Mouse (Mus musculus) cerebellum, adult 2 months (tissue): ENCODE results near the gene Zfx. TPM values are rescaled to one million over a fixed set of nuclear protein-coding genes. Genes with fewer than 3 reads are reported as not detected.

Experiments
- DNase-seq, 2 experiments: peaks; one replicate each; pipeline ENCODE4 v3.0.0; 2021
- H3K27ac ChIP-seq: fragments of 200-500 bp; 2 replicates; pipeline ENCODE4 v1.5.1; 2012; ENCODE audit warnings: low read length, control low read depth, inconsistent platforms; ENCODE audit not compliant: insufficient read depth
- H3K27me3 ChIP-seq: fragments of 200-500 bp; 2 replicates; pipeline ENCODE4 v1.6.1; 2012; ENCODE audit warnings: inconsistent platforms, mild to moderate bottlenecking, low read length, moderate library complexity; ENCODE audit not compliant: control insufficient read depth, insufficient read depth
- H3K4me1 ChIP-seq: fragments of 200-500 bp; 2 replicates; pipeline ENCODE4 v1.6.1; 2011; ENCODE audit warnings: low read length; ENCODE audit not compliant: control insufficient read depth, insufficient read depth
- H3K4me3 ChIP-seq: fragments of 200-500 bp; replicated peaks from 2 replicates; pipeline ENCODE3; 2011; ENCODE audit warnings: mild to moderate bottlenecking, low read depth, low read length, control low read depth; ENCODE audit not compliant: insufficient read depth
- CTCF ChIP-seq: fragments of 200-500 bp; IDR thresholded peaks from 2 replicates; pipeline ENCODE4 v1.5.1; 2011; ENCODE audit warnings: low read depth, mild to moderate bottlenecking, control low read depth, low read length, moderate library complexity, borderline replicate concordance; ENCODE audit not compliant: insufficient read depth
- POLR2A ChIP-seq: fragments of 200-500 bp; IDR thresholded peaks from 2 replicates; pipeline ENCODE4 v1.6.1; 2011; ENCODE audit warnings: low read length, control low read depth, borderline replicate concordance; ENCODE audit not compliant: insufficient read depth
- WGBS: fragments of 180-500 bp; shearing (Covaris S2); methylation state at CpG from one replicate; pipeline ENCODE4 v1.1.7; 2018; 5-methylcytosine and 5-hydroxymethylcytosine counted together
- polyA plus RNA-seq: library from polyadenylated mRNA; depleted of rRNA; stranded (reverse); fragments of >200 nt; gene quantifications from 2 replicates; pipeline ENCODE4 v1.2.3, GENCODE M21; 2012

The Zfx gene
- polyA plus RNA-seq, 1 experiment: 12.4 TPM

GRCm38 (mm10) chrX:94118350-94118749 lies 5.2 kb downstream of the Zfx start:
- Histone ChIP-seq H3K4me3 (no peak overlapping the region), H3K27me3 (no peaks in the 10 kb centered on the region), H3K27ac (no peak overlapping the region), H3K4me1 (no peaks in the 10 kb centered on the region)
- no peak for TF ChIP-seq CTCF
- no peak for TF ChIP-seq POLR2A
- no peak for DNase-seq

GRCm38 (mm10) chrX:94115882-94116281 lies 7.6 kb downstream of the Zfx start:
- TF ChIP-seq POLR2A: no peak
- TF ChIP-seq CTCF: no peak
- Histone ChIP-seq H3K4me1 (no peaks in the 10 kb centered on the region), H3K4me3 (no peak overlapping the region), H3K27ac (no peak overlapping the region), H3K27me3 (no peaks in the 10 kb centered on the region)
- DNase-seq: no peak
- 68% methylated on average over 6 of the region's 6 CpGs for WGBS

- 70% methylated on average over 2 of the region's 2 CpGs for WGBS
- no peaks in the 10 kb centered on the region for H3K4me1 ChIP-seq
- H3K27ac ChIP-seq: no peak overlapping the region
- no peak for DNase-seq
- TF ChIP-seq POLR2A: no peak
- no peak for TF ChIP-seq CTCF
- no peak overlapping the region for H3K4me3 ChIP-seq
- no peaks in the 10 kb centered on the region for H3K27me3 ChIP-seq
Observed at GRCm38 (mm10) chrX:94105964-94106363, 17.5 kb downstream of the Zfx start.

GRCm38 (mm10) chrX:94102938-94103337 lies 20.6 kb downstream of the Zfx start:
- H3K27me3 ChIP-seq: no peaks in the 10 kb centered on the region
- no peak for DNase-seq
- H3K4me3 ChIP-seq: no peak overlapping the region
- TF ChIP-seq POLR2A (no peak), CTCF (no peak)
- H3K4me1 ChIP-seq: no peaks in the 10 kb centered on the region
- H3K27ac ChIP-seq: no peak overlapping the region

GRCm38 (mm10) chrX:94100561-94100960 lies 22.9 kb downstream of the Zfx start:
- Histone ChIP-seq H3K4me1 (no peaks in the 10 kb centered on the region), H3K27ac (no peak overlapping the region), H3K4me3 (no peak overlapping the region), H3K27me3 (no peaks in the 10 kb centered on the region)
- no peak for DNase-seq
- TF ChIP-seq POLR2A: no peak
- TF ChIP-seq CTCF: no peak
- WGBS: 100% methylated on average over 1 of the region's 1 CpGs

GRCm38 (mm10) chrX:94091001-94091400 lies 32.5 kb downstream of the Zfx start:
- no peak for DNase-seq
- Histone ChIP-seq H3K27ac (no peak overlapping the region), H3K4me3 (no peak overlapping the region), H3K27me3 (no peaks in the 10 kb centered on the region), H3K4me1 (no peaks in the 10 kb centered on the region)
- 17% methylated on average over 2 of the region's 2 CpGs for WGBS
- TF ChIP-seq POLR2A: no peak
- no peak for TF ChIP-seq CTCF

- WGBS: 50% methylated on average over 6 of the region's 6 CpGs
- TF ChIP-seq CTCF (no peak), POLR2A (no peak)
- DNase-seq: no peak
- H3K27ac ChIP-seq: no peak overlapping the region
- no peak overlapping the region for H3K4me3 ChIP-seq
- no peaks in the 10 kb centered on the region for H3K27me3 ChIP-seq
- H3K4me1 ChIP-seq: no peaks in the 10 kb centered on the region
Observed at GRCm38 (mm10) chrX:94061246-94061645, 62.3 kb downstream of the Zfx start.

- TF ChIP-seq CTCF (no peak), POLR2A (no peak)
- no peak overlapping the region for H3K4me3 ChIP-seq
- no peaks in the 10 kb centered on the region for H3K4me1 ChIP-seq
- H3K27me3 ChIP-seq: no peaks in the 10 kb centered on the region
- H3K27ac ChIP-seq: no peak overlapping the region
- no peak for DNase-seq
- WGBS: 66% methylated on average over 8 of the region's 8 CpGs
Observed at GRCm38 (mm10) chrX:94060751-94061150, 62.8 kb downstream of the Zfx start.
